In genomic region chr1:153751763-153752301, GRCm38 (mm10) we compare ENCODE assay signal across 8 mouse cellular contexts. TPM values are rescaled to one million over a fixed set of nuclear protein-coding genes. Genes with fewer than 3 reads are reported as not detected.
DNase-seq lines count a peak whose midpoint lies in the region; ATAC-seq lines count a peak whose summit lies in the region.

No protein-coding gene starts in this region.

- peak overlapping the region; percentile 10; the same call in 1 of the 2 replicates for H3K9ac ChIP-seq in embryonic facial prominence, embryonic 11.5 days (replicated peaks; ENCODE audit: low read length)
- H3K9ac ChIP-seq in hindbrain, embryonic 14.5 days = peak overlapping the region; percentile 28; the same call in 1 of the 2 replicates
- peak overlapping the region; percentile 75 for H3K9ac ChIP-seq in liver, embryonic 13.5 days
- H3K9ac ChIP-seq in neural tube, embryonic 13.5 days = peak overlapping the region; percentile 59

- no peak overlapping the region for H3K4me2 ChIP-seq in embryonic facial prominence, embryonic 11.5 days (ENCODE audit: low read depth, low read length)
- peak overlapping the region; percentile 44 for H3K4me2 ChIP-seq in hindbrain, embryonic 14.5 days (replicated peaks)
- H3K4me2 ChIP-seq in liver, embryonic 13.5 days = peak overlapping the region; percentile 77
- peak overlapping the region; percentile 52 for H3K4me2 ChIP-seq in neural tube, embryonic 13.5 days

- H3K4me1 ChIP-seq in embryonic facial prominence, embryonic 11.5 days (ENCODE audit: control insufficient read depth, insufficient read depth, low read length) = no peaks in the 10 kb centered on the region
- peaks cover 34% of the 10 kb centered on the region for H3K4me1 ChIP-seq in hindbrain, embryonic 14.5 days (replicated peaks; ENCODE audit: control insufficient read depth, insufficient read depth, low read length)
- peaks cover 69% of the 10 kb centered on the region for H3K4me1 ChIP-seq in liver, embryonic 13.5 days (replicated peaks)
- H3K4me1 ChIP-seq in neural tube, embryonic 13.5 days (replicated peaks) = peaks cover 53% of the 10 kb centered on the region

- no peak overlapping the region for H3K27ac ChIP-seq in embryonic facial prominence, embryonic 11.5 days (replicated peaks; ENCODE audit: low read depth, low read length)
- peak overlapping the region; percentile 17; the same call in 1 of the 2 replicates for H3K27ac ChIP-seq in hindbrain, embryonic 14.5 days
- peak overlapping the region; percentile 88 for H3K27ac ChIP-seq in liver, embryonic 13.5 days
- no peak overlapping the region; the same call in 1 of the 2 replicates for H3K27ac ChIP-seq in neural tube, embryonic 13.5 days (replicated peaks)

- no peaks in the 10 kb centered on the region for H3K27me3 ChIP-seq in embryonic facial prominence, embryonic 11.5 days (ENCODE audit: control insufficient read depth, insufficient read depth, low read length)
- no peaks in the 10 kb centered on the region for H3K27me3 ChIP-seq in hindbrain, embryonic 14.5 days (ENCODE audit: control insufficient read depth, insufficient read depth, low read length)
- H3K27me3 ChIP-seq in liver, embryonic 13.5 days = no peaks in the 10 kb centered on the region
- no peaks in the 10 kb centered on the region for H3K27me3 ChIP-seq in neural tube, embryonic 13.5 days

- 50% methylated on average over 13 of the region's 13 CpGs for WGBS in embryonic facial prominence, embryonic 11.5 days
- WGBS in hindbrain, embryonic 14.5 days = 48% methylated on average over 13 of the region's 13 CpGs
- 4% methylated on average over 13 of the region's 13 CpGs for WGBS in liver, embryonic 13.5 days (ENCODE audit: insufficient replicate concordance)
- 34% methylated on average over 13 of the region's 13 CpGs for WGBS in neural tube, embryonic 13.5 days

- DNase-seq in 3134 (ENCODE audit: extremely low read depth, insufficient read length, low spot score) = peak; percentile 50
- DNase-seq in B cell, adult 2 months = peak; percentile 56 to 63
- no peak for DNase-seq in embryonic facial prominence, embryonic 11.5 days (ENCODE audit: low spot score)
- no peak for DNase-seq in hindbrain, embryonic 14.5 days (ENCODE audit: low spot score)
- DNase-seq in liver, embryonic 13.5 days = peak; percentile 43
- no peak for DNase-seq in testis, postnatal 14 days (ENCODE audit: low spot score)
- DNase-seq in cerebellum, postnatal 4 days (ENCODE audit: low spot score in 2 of 2) = no peak

- ATAC-seq in embryonic facial prominence, embryonic 11.5 days (replicated peaks; ENCODE audit: insufficient number of reproducible peaks, low FRiP score, low TSS enrichment, low read depth) = no peak
- ATAC-seq in hindbrain, embryonic 14.5 days (ENCODE audit: low FRiP score) = peak; percentile 15; the same call in 1 of the 2 replicates
- ATAC-seq in liver, embryonic 13.5 days (ENCODE audit: low read depth) = peak; percentile 63
- no peak for ATAC-seq in neural tube, embryonic 13.5 days (ENCODE audit: low read depth)

- H3K4me3 ChIP-seq in embryonic facial prominence, embryonic 11.5 days (ENCODE audit: low read depth, low read length) = no peak overlapping the region
- 0 out of 2 replicates have a peak overlapping the region, but pooled peaks have one; percentile 0 for H3K4me3 ChIP-seq in hindbrain, embryonic 14.5 days (replicated peaks; ENCODE audit: low read length)
- H3K4me3 ChIP-seq in liver, embryonic 13.5 days (replicated peaks) = peak overlapping the region; percentile 67
- H3K4me3 ChIP-seq in neural tube, embryonic 13.5 days = peak overlapping the region; percentile 22

- no peaks in the 10 kb centered on the region for H3K36me3 ChIP-seq in embryonic facial prominence, embryonic 11.5 days (replicated peaks; ENCODE audit: control insufficient read depth, insufficient read depth, low read depth, low read length)
- peaks cover 31% of the 10 kb centered on the region; the same call in 1 of the 2 replicates for H3K36me3 ChIP-seq in hindbrain, embryonic 14.5 days (replicated peaks; ENCODE audit: control insufficient read depth, insufficient read depth)
- H3K36me3 ChIP-seq in liver, embryonic 13.5 days = peaks cover 21% of the 10 kb centered on the region
- H3K36me3 ChIP-seq in neural tube, embryonic 13.5 days = peaks cover 30% of the 10 kb centered on the region

- no peaks in the 10 kb centered on the region for H3K9me3 ChIP-seq in embryonic facial prominence, embryonic 11.5 days (replicated peaks; ENCODE audit: control insufficient read depth, low read length)
- no peaks in the 10 kb centered on the region for H3K9me3 ChIP-seq in hindbrain, embryonic 14.5 days (ENCODE audit: control insufficient read depth, low read length)
- no peaks in the 10 kb centered on the region for H3K9me3 ChIP-seq in liver, embryonic 13.5 days (replicated peaks)
- no peaks in the 10 kb centered on the region for H3K9me3 ChIP-seq in neural tube, embryonic 13.5 days

RNA-seq across cellular contexts. Expression of gene Rnasel, which starts 2.6 kb away (rescaled TPM):
- polyA plus RNA-seq in embryonic facial prominence, embryonic 11.5 days (2014; fragmentation: Nextera tagmentation; extraction: Ambion mirVana) = 14.5 and 15.0 TPM in 2 replicates
- 37.2 and 40.9 TPM in 2 replicates for polyA plus RNA-seq in hindbrain, embryonic 14.5 days (2014; fragmentation: Nextera tagmentation; extraction: Ambion mirVana)
- polyA plus RNA-seq in liver, embryonic 13.5 days (2015; fragmentation: Nextera tagmentation; extraction: Ambion mirVana) = 13.8 and 15.9 TPM in 2 replicates
- 38.8 and 43.6 TPM in 2 replicates for polyA plus RNA-seq in neural tube, embryonic 13.5 days (2015; fragmentation: Nextera tagmentation; extraction: Ambion mirVana)

RNA-seq across cellular contexts. Expression of gene Rgs16, which starts 11.7 kb away (rescaled TPM):
- 6.5 and 6.7 TPM in 2 replicates for polyA plus RNA-seq in embryonic facial prominence, embryonic 11.5 days (2014; fragmentation: Nextera tagmentation; extraction: Ambion mirVana)
- 6.5 and 6.8 TPM in 2 replicates for polyA plus RNA-seq in hindbrain, embryonic 14.5 days (2014; fragmentation: Nextera tagmentation; extraction: Ambion mirVana)
- 0.39 and 0.56 TPM in 2 replicates for polyA plus RNA-seq in liver, embryonic 13.5 days (2015; fragmentation: Nextera tagmentation; extraction: Ambion mirVana)
- 22.9 and 28.1 TPM in 2 replicates for polyA plus RNA-seq in neural tube, embryonic 13.5 days (2015; fragmentation: Nextera tagmentation; extraction: Ambion mirVana)

Comparison
In these comparisons a context has a peak if more than half of its experiments do, and no peak if none do; other contexts are left out.
1. DNase-seq: peak in 3134 (single experiment), B cell, adult 2 months (2 of 2) and liver, embryonic 13.5 days (single experiment); none in embryonic facial prominence, embryonic 11.5 days (single experiment), hindbrain, embryonic 14.5 days (single experiment), testis, postnatal 14 days (single experiment) and cerebellum, postnatal 4 days (0 of 2).
2. ATAC-seq: peak in hindbrain, embryonic 14.5 days (single experiment) and liver, embryonic 13.5 days (single experiment); none in embryonic facial prominence, embryonic 11.5 days (single experiment) and neural tube, embryonic 13.5 days (single experiment).
3. H3K27ac ChIP-seq: peak in hindbrain, embryonic 14.5 days (single experiment) and liver, embryonic 13.5 days (single experiment); none in embryonic facial prominence, embryonic 11.5 days (single experiment) and neural tube, embryonic 13.5 days (single experiment).
4. H3K9ac ChIP-seq: peak in every context shown above with its lines; median percentile 75 in liver, embryonic 13.5 days; 59 in neural tube, embryonic 13.5 days; 28 in hindbrain, embryonic 14.5 days; 10 in embryonic facial prominence, embryonic 11.5 days.